Mouse (Mus musculus) retina, adult 2 months (tissue): ENCODE measurements around the gene Phb.

Experiments
- DNase-seq: peaks from one replicate; pipeline ENCODE4 v3.0.0-alpha.2; 2012; ENCODE audit warnings: low read depth, low spot score

The Phb gene

GRCm38 (mm10) chr11:95666529-95667149, at the start of gene Phb:
Gene Phb (plus strand): TSS chr11:95666957.
- peak; percentile 97 for DNase-seq

- no peak for DNase-seq
These were observed 48.8 kb upstream of the Phb start for GRCm38 (mm10) chr11:95617785-95618465.

- DNase-seq: no peak
These were observed 47.7 kb upstream of the Phb start for GRCm38 (mm10) chr11:95619081-95619480.

GRCm38 (mm10) chr11:95619886-95620444, 46.8 kb upstream of the Phb start:
- DNase-seq: no peak

- DNase-seq: peak; percentile 28
These were observed 45.7 kb upstream of the Phb start for GRCm38 (mm10) chr11:95621010-95621409.

GRCm38 (mm10) chr11:95621541-95622130, 45.1 kb upstream of the Phb start:
- no peak for DNase-seq

- no peak for DNase-seq
These were observed 44.3 kb upstream of the Phb start for GRCm38 (mm10) chr11:95622426-95622825.

GRCm38 (mm10) chr11:95630558-95630957, 36.2 kb upstream of the Phb start:
- no peak for DNase-seq

- DNase-seq: no peak
These were observed 35.5 kb upstream of the Phb start for GRCm38 (mm10) chr11:95631301-95631700.

GRCm38 (mm10) chr11:95632474-95632873, 34.3 kb upstream of the Phb start:
- no peak for DNase-seq

GRCm38 (mm10) chr11:95633512-95634000, 33.2 kb upstream of the Phb start:
- DNase-seq: no peak

GRCm38 (mm10) chr11:95635030-95635429, 31.7 kb upstream of the Phb start:
- no peak for DNase-seq

GRCm38 (mm10) chr11:95640751-95641150, 26.0 kb upstream of the Phb start:
- DNase-seq: no peak

- DNase-seq: no peak
These were observed 24.1 kb upstream of the Phb start for GRCm38 (mm10) chr11:95642534-95643280.

GRCm38 (mm10) chr11:95643856-95644255, 22.9 kb upstream of the Phb start:
- no peak for DNase-seq

- no peak for DNase-seq
These were observed 22.4 kb upstream of the Phb start for GRCm38 (mm10) chr11:95644381-95644780.

- no peak for DNase-seq
These were observed 21.2 kb upstream of the Phb start for GRCm38 (mm10) chr11:95645397-95646153.

GRCm38 (mm10) chr11:95646154-95646490, 20.6 kb upstream of the Phb start:
- no peak for DNase-seq

GRCm38 (mm10) chr11:95647791-95648190, 19.0 kb upstream of the Phb start:
- no peak for DNase-seq

- DNase-seq: peak; percentile 40
These were observed 17.9 kb upstream of the Phb start for GRCm38 (mm10) chr11:95648827-95649226.

- DNase-seq: no peak
These were observed 17.2 kb upstream of the Phb start for GRCm38 (mm10) chr11:95649560-95649959.
